Mouse (Mus musculus): ENCODE results near the gene Nlrc3. TPM values are rescaled to one million over a fixed set of nuclear protein-coding genes. Genes with fewer than 3 reads are reported as not detected.

Nlrc3 gene
- polyA plus RNA-seq, 1 experiment: 136 TPM

GRCm38 (mm10) chr16:3965534-3965933, 10.9 kb downstream of the Nlrc3 start:
- TF ChIP-seq POLR2A (IDR thresholded peaks at IDR 0.05; ENCODE audit: control insufficient read depth, extremely low read depth, insufficient read depth, low read length, poor library complexity): no peak
- TF ChIP-seq CTCF (IDR thresholded peaks at IDR 0.05; ENCODE audit: borderline replicate concordance, control insufficient read depth, extremely low read depth, insufficient read depth, low read length, poor library complexity): no peak
- H3K4me3 ChIP-seq (ENCODE audit: control insufficient read depth, insufficient read depth, low read length): no peak overlapping the region
- 93% methylated on average over 3 of the region's 3 CpGs for WGBS
- peaks cover 9% of the 10 kb centered on the region; the same call in 1 of the 2 replicates for H3K36me3 ChIP-seq (ENCODE audit: control insufficient read depth, insufficient read depth, low read length)
- H3K27me3 ChIP-seq (ENCODE audit: control insufficient read depth, insufficient read depth, low read length): no peaks in the 10 kb centered on the region
- H3K4me1 ChIP-seq (replicated peaks; ENCODE audit: control insufficient read depth, insufficient read depth, low read length): no peaks in the 10 kb centered on the region
- DNase-seq: no peak
- H3K27ac ChIP-seq (ENCODE audit: control insufficient read depth, insufficient read depth, low read length): no peak overlapping the region

GRCm38 (mm10) chr16:3964990-3965389, 11.4 kb downstream of the Nlrc3 start:
- H3K27ac ChIP-seq (ENCODE audit: control insufficient read depth, insufficient read depth, low read length): no peak overlapping the region

GRCm38 (mm10) chr16:3959261-3959660, 17.2 kb downstream of the Nlrc3 start:
- DNase-seq: no peak
- Histone ChIP-seq H3K4me3 (ENCODE audit: control insufficient read depth, insufficient read depth, low read length) (no peak overlapping the region), H3K27ac (ENCODE audit: control insufficient read depth, insufficient read depth, low read length) (no peak overlapping the region), H3K36me3 (ENCODE audit: control insufficient read depth, insufficient read depth, low read length) (peaks cover 21% of the 10 kb centered on the region), H3K27me3 (ENCODE audit: control insufficient read depth, insufficient read depth, low read length) (no peaks in the 10 kb centered on the region), H3K4me1 (replicated peaks; ENCODE audit: control insufficient read depth, insufficient read depth, low read length) (no peaks in the 10 kb centered on the region)
- TF ChIP-seq CTCF (IDR thresholded peaks at IDR 0.05; ENCODE audit: borderline replicate concordance, control insufficient read depth, extremely low read depth, insufficient read depth, low read length, poor library complexity) (no peak), POLR2A (IDR thresholded peaks at IDR 0.05; ENCODE audit: control insufficient read depth, extremely low read depth, insufficient read depth, low read length, poor library complexity) (no peak)
- WGBS: 89% methylated on average over 2 of the region's 2 CpGs

More at GRCm38 (mm10) chr16:3964990-3965389, 11.4 kb downstream of the Nlrc3 start:
- Histone ChIP-seq H3K4me3 (ENCODE audit: control insufficient read depth, insufficient read depth, low read length) (no peak overlapping the region), H3K4me1 (replicated peaks; ENCODE audit: control insufficient read depth, insufficient read depth, low read length) (no peaks in the 10 kb centered on the region), H3K36me3 (ENCODE audit: control insufficient read depth, insufficient read depth, low read length) (peaks cover 9% of the 10 kb centered on the region; the same call in 1 of the 2 replicates), H3K27me3 (ENCODE audit: control insufficient read depth, insufficient read depth, low read length) (no peaks in the 10 kb centered on the region)
- WGBS: 82% methylated on average over 10 of the region's 10 CpGs
- TF ChIP-seq CTCF (IDR thresholded peaks at IDR 0.05; ENCODE audit: borderline replicate concordance, control insufficient read depth, extremely low read depth, insufficient read depth, low read length, poor library complexity) (no peak), POLR2A (IDR thresholded peaks at IDR 0.05; ENCODE audit: control insufficient read depth, extremely low read depth, insufficient read depth, low read length, poor library complexity) (no peak)
- no peak for DNase-seq

GRCm38 (mm10) chr16:3956369-3956768, 20.1 kb downstream of the Nlrc3 start:
- H3K4me1 ChIP-seq (replicated peaks; ENCODE audit: control insufficient read depth, insufficient read depth, low read length): no peaks in the 10 kb centered on the region
- 96% methylated on average over 6 of the region's 6 CpGs for WGBS
- peaks cover 17% of the 10 kb centered on the region for H3K36me3 ChIP-seq (ENCODE audit: control insufficient read depth, insufficient read depth, low read length)
- H3K27me3 ChIP-seq (ENCODE audit: control insufficient read depth, insufficient read depth, low read length): no peaks in the 10 kb centered on the region
- no peak overlapping the region for H3K4me3 ChIP-seq (ENCODE audit: control insufficient read depth, insufficient read depth, low read length)
- no peak overlapping the region for H3K27ac ChIP-seq (ENCODE audit: control insufficient read depth, insufficient read depth, low read length)
- no peak for DNase-seq
- TF ChIP-seq POLR2A (IDR thresholded peaks at IDR 0.05; ENCODE audit: control insufficient read depth, extremely low read depth, insufficient read depth, low read length, poor library complexity): no peak

GRCm38 (mm10) chr16:3951141-3951540, 25.3 kb downstream of the Nlrc3 start:
- Histone ChIP-seq H3K27ac (ENCODE audit: control insufficient read depth, insufficient read depth, low read length) (no peak overlapping the region), H3K27me3 (ENCODE audit: control insufficient read depth, insufficient read depth, low read length) (no peaks in the 10 kb centered on the region), H3K4me1 (replicated peaks; ENCODE audit: control insufficient read depth, insufficient read depth, low read length) (no peaks in the 10 kb centered on the region), H3K4me3 (ENCODE audit: control insufficient read depth, insufficient read depth, low read length) (no peak overlapping the region), H3K36me3 (ENCODE audit: control insufficient read depth, insufficient read depth, low read length) (peaks cover 18% of the 10 kb centered on the region)
- TF ChIP-seq CTCF (IDR thresholded peaks at IDR 0.05; ENCODE audit: borderline replicate concordance, control insufficient read depth, extremely low read depth, insufficient read depth, low read length, poor library complexity) (no peak), POLR2A (IDR thresholded peaks at IDR 0.05; ENCODE audit: control insufficient read depth, extremely low read depth, insufficient read depth, low read length, poor library complexity) (no peak)
- 84% methylated on average over 1 of the region's 1 CpGs for WGBS
- no peak for DNase-seq

- 98% methylated on average over 4 of the region's 4 CpGs for WGBS
- H3K27ac ChIP-seq (ENCODE audit: control insufficient read depth, insufficient read depth, low read length): no peak overlapping the region
Observed at GRCm38 (mm10) chr16:3934701-3935100, 41.7 kb downstream of the Nlrc3 start.

GRCm38 (mm10) chr16:3934091-3934490, 42.3 kb downstream of the Nlrc3 start:
- TF ChIP-seq CTCF (IDR thresholded peaks at IDR 0.05; ENCODE audit: borderline replicate concordance, control insufficient read depth, extremely low read depth, insufficient read depth, low read length, poor library complexity): no peak
- no peak for TF ChIP-seq POLR2A (IDR thresholded peaks at IDR 0.05; ENCODE audit: control insufficient read depth, extremely low read depth, insufficient read depth, low read length, poor library complexity)

More at GRCm38 (mm10) chr16:3934701-3935100, 41.7 kb downstream of the Nlrc3 start:
- DNase-seq: no peak
- H3K27me3 ChIP-seq (ENCODE audit: control insufficient read depth, insufficient read depth, low read length): no peaks in the 10 kb centered on the region
- H3K36me3 ChIP-seq (ENCODE audit: control insufficient read depth, insufficient read depth, low read length): peaks cover 32% of the 10 kb centered on the region
- no peak overlapping the region for H3K4me3 ChIP-seq (ENCODE audit: control insufficient read depth, insufficient read depth, low read length)
- H3K4me1 ChIP-seq (replicated peaks; ENCODE audit: control insufficient read depth, insufficient read depth, low read length): no peaks in the 10 kb centered on the region
- no peak for TF ChIP-seq POLR2A (IDR thresholded peaks at IDR 0.05; ENCODE audit: control insufficient read depth, extremely low read depth, insufficient read depth, low read length, poor library complexity)
- TF ChIP-seq CTCF (IDR thresholded peaks at IDR 0.05; ENCODE audit: borderline replicate concordance, control insufficient read depth, extremely low read depth, insufficient read depth, low read length, poor library complexity): no peak

More at GRCm38 (mm10) chr16:3934091-3934490, 42.3 kb downstream of the Nlrc3 start:
- no peak overlapping the region for H3K4me3 ChIP-seq (ENCODE audit: control insufficient read depth, insufficient read depth, low read length)
- no peak for DNase-seq
- no peaks in the 10 kb centered on the region for H3K27me3 ChIP-seq (ENCODE audit: control insufficient read depth, insufficient read depth, low read length)
- peaks cover 33% of the 10 kb centered on the region for H3K36me3 ChIP-seq (ENCODE audit: control insufficient read depth, insufficient read depth, low read length)
- no peaks in the 10 kb centered on the region for H3K4me1 ChIP-seq (replicated peaks; ENCODE audit: control insufficient read depth, insufficient read depth, low read length)
- no peak overlapping the region for H3K27ac ChIP-seq (ENCODE audit: control insufficient read depth, insufficient read depth, low read length)
- 98% methylated on average over 1 of the region's 1 CpGs for WGBS

All from thymus, adult 2 months (tissue).